Mouse (Mus musculus): ENCODE results near the gene Gtf2h1. TPM values are rescaled to one million over a fixed set of nuclear protein-coding genes. Genes with fewer than 3 reads are reported as not detected.
A peak's percentile ranks its signal among the peaks of the same experiment; 100 is the strongest.
"Not testable (repeated sequence)": the region's sequence is repeated elsewhere in the genome, so short reads cannot be mapped to it uniquely, and the experiment has no call there.

Gene Gtf2h1
- total RNA-seq, 1 experiment: 71.7 TPM

DNA sequence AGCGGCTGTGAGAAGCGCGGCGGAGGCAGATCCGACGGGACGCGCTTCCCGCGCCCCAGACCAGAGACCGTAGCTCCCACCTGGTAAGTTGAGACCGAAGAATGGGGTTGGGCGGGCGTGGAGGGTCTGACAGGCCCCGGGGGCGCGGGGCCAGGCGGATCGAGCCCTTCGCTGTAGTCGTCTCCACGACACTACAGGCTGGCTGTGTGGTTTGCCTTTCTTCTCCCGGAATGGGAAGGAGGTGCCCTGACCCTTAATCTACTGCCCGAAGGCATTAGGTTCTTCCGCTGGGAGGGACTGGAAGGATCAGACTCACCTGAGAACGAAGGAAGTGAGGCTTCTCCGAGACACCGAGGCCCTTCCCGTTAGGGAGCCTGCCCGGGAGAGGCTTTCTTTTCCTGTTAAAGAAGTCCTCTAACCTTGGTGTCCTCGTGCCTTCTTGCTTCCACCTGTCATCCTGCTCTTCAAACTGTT, 340 bp downstream of the Gtf2h1 start:
- no peaks in the 10 kb centered on the region for H3K9me3 ChIP-seq (ENCODE audit: control insufficient read depth, insufficient read depth, low read depth, low read length)
- in situ Hi-C loops (cut with MboI; ENCODE audit: low sequenced_read_pairs in 2 of 2, unreplicated experiment in 2 of 2): no loop called here
- TF ChIP-seq CHD2 (IDR thresholded peaks at IDR 0.05; ENCODE audit: low read depth, low read length): no peak
- TF ChIP-seq MAFK (IDR thresholded peaks at IDR 0.05; ENCODE audit: insufficient read depth, low read depth, low read length): no peak
- TF ChIP-seq HCFC1 (IDR thresholded peaks at IDR 0.05; ENCODE audit: borderline replicate concordance, insufficient read depth, low read length): peak; percentile 50; the same call in 1 of the 2 replicates
- TF ChIP-seq ZNF384 (IDR thresholded peaks at IDR 0.05; ENCODE audit: low read depth, low read length): no peak
- DNase-seq (ENCODE audit: low read depth, low spot score): no peak
- peak overlapping the region; percentile 75 to 94 for H3K4me3 ChIP-seq (ENCODE audit: insufficient read depth in 1 of 2, low read depth in 1 of 2, low read length in 2 of 2, poor library complexity in 1 of 2, severe bottlenecking in 1 of 2)
- peak overlapping the region; percentile 61 for H3K27ac ChIP-seq (ENCODE audit: insufficient read depth, low read depth, low read length, poor library complexity, severe bottlenecking)
- H3K36me3 ChIP-seq (ENCODE audit: control insufficient read depth, insufficient read depth, low read length, poor library complexity, severe bottlenecking): no peaks in the 10 kb centered on the region
- H3K9ac ChIP-seq (ENCODE audit: insufficient read depth, low read depth, low read length, poor library complexity, severe bottlenecking): peak overlapping the region; percentile 87
- peaks cover 0 to 3% of the 10 kb centered on the region in 2 experiments; a peak in 2 of 4 replicates for H3K4me1 ChIP-seq (ENCODE audit: control insufficient read depth in 2 of 2, insufficient read depth in 2 of 2, low read length in 2 of 2, poor library complexity in 1 of 2)

DNA sequence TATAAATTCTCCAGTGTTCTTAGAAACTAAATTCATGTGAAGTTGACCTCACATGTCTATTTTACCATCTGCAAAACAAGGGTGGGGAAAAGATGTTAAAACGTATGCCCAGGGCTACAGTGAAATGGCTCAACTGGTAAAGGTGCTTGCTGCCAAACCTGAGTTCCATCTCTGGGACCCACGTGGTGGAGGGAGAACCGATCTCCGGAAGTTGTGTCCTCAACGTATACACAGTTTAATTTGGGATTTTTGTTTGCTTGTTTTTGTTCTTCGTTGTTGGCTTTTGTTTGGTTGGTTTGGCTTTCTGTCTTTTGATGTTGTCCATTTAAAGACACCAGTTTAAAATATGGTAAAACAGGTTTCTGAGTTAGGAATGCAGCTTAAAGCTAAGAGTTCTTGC, 876 bp downstream of the Gtf2h1 start:
- no peak for DNase-seq (ENCODE audit: low read depth, low spot score)
- H3K9ac ChIP-seq (ENCODE audit: insufficient read depth, low read depth, low read length, poor library complexity, severe bottlenecking): peak overlapping the region; percentile 87
- H3K27ac ChIP-seq (ENCODE audit: insufficient read depth, low read depth, low read length, poor library complexity, severe bottlenecking): peak overlapping the region; percentile 49; the same call in 1 of the 2 replicates
- H3K4me1 ChIP-seq (ENCODE audit: control insufficient read depth in 2 of 2, insufficient read depth in 2 of 2, low read length in 2 of 2, poor library complexity in 1 of 2): peaks cover 0 to 3% of the 10 kb centered on the region in 2 experiments; a peak in 2 of 4 replicates
- peak overlapping the region; percentile 75 to 94 for H3K4me3 ChIP-seq (ENCODE audit: insufficient read depth in 1 of 2, low read depth in 1 of 2, low read length in 2 of 2, poor library complexity in 1 of 2, severe bottlenecking in 1 of 2)
- in situ Hi-C loops (cut with MboI; ENCODE audit: low sequenced_read_pairs in 2 of 2, unreplicated experiment in 2 of 2): no loop called here
- H3K9me3 ChIP-seq (ENCODE audit: control insufficient read depth, insufficient read depth, low read depth, low read length): no peaks in the 10 kb centered on the region
- no peak for TF ChIP-seq MAFK (IDR thresholded peaks at IDR 0.05; ENCODE audit: insufficient read depth, low read depth, low read length)
- no peak for TF ChIP-seq ZC3H11A (IDR thresholded peaks at IDR 0.05; ENCODE audit: borderline replicate concordance, low read depth, low read length)
- no peak for TF ChIP-seq HCFC1 (IDR thresholded peaks at IDR 0.05; ENCODE audit: borderline replicate concordance, insufficient read depth, low read length)
- no peak for TF ChIP-seq ZNF384 (IDR thresholded peaks at IDR 0.05; ENCODE audit: low read depth, low read length)
- no peak for TF ChIP-seq CHD2 (IDR thresholded peaks at IDR 0.05; ENCODE audit: low read depth, low read length)
- no peaks in the 10 kb centered on the region; the same call in 1 of the 2 replicates for H3K36me3 ChIP-seq (ENCODE audit: control insufficient read depth, insufficient read depth, low read length, poor library complexity, severe bottlenecking)

DNA sequence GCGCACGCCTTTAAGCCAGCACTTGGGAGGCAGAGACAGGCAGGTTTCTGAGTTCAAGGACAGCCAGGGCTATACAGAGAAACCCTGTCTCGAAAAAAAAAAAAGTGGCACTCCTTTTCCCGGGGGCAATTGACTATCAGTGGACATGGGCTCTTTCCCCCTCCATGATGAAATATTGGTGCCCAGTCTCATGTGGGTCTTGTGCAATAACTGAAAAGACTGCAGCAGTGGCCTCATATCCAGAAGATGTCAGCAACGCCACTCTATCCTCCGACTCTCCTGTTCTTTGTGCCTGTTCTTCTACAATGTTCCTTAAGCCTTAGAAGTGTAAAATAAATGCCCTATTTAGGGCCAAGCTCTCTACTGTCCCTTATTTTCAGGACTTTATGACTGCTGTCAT, 14.4 kb downstream of the Gtf2h1 start:
- Histone ChIP-seq H3K36me3 (ENCODE audit: control insufficient read depth, insufficient read depth, low read length, poor library complexity, severe bottlenecking) (peaks cover 21% of the 10 kb centered on the region), H3K27ac (ENCODE audit: insufficient read depth, low read depth, low read length, poor library complexity, severe bottlenecking) (no peak overlapping the region)

DNA sequence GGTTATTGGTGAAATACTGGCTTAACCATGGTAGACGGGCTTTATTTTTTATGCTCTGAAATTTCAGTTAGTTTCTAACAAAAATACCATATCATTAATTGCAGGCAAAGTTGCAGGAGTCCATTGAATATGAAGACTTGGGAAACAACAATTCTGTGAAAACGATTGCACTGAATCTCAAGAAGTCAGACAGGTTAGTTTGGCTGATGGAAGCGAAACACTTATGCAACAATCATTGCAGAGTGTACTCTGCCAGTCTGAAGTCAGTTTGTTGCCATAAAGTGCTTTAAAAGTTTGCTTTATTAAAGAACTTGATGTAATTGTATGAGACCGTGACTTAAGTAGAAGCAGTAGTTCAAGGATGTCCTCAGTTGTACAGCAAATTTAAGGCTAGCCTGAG, 18.1 kb downstream of the Gtf2h1 start:
- TF ChIP-seq ZC3H11A (IDR thresholded peaks at IDR 0.05; ENCODE audit: borderline replicate concordance, low read depth, low read length): no peak
- TF ChIP-seq MAFK (IDR thresholded peaks at IDR 0.05; ENCODE audit: insufficient read depth, low read depth, low read length): no peak
- TF ChIP-seq HCFC1 (IDR thresholded peaks at IDR 0.05; ENCODE audit: borderline replicate concordance, insufficient read depth, low read length): no peak
- no peak for TF ChIP-seq CHD2 (IDR thresholded peaks at IDR 0.05; ENCODE audit: low read depth, low read length)
- no peak for TF ChIP-seq ZNF384 (IDR thresholded peaks at IDR 0.05; ENCODE audit: low read depth, low read length)
- Histone ChIP-seq H3K36me3 (ENCODE audit: control insufficient read depth, insufficient read depth, low read length, poor library complexity, severe bottlenecking) (peaks cover 28% of the 10 kb centered on the region), H3K27ac (ENCODE audit: insufficient read depth, low read depth, low read length, poor library complexity, severe bottlenecking) (no peak overlapping the region), H3K4me1 (ENCODE audit: control insufficient read depth in 2 of 2, insufficient read depth in 2 of 2, low read length in 2 of 2, poor library complexity in 1 of 2) (no peaks in the 10 kb centered on the region), H3K9me3 (ENCODE audit: control insufficient read depth, insufficient read depth, low read depth, low read length) (no peaks in the 10 kb centered on the region), H3K9ac (ENCODE audit: insufficient read depth, low read depth, low read length, poor library complexity, severe bottlenecking) (no peak overlapping the region), H3K4me3 (ENCODE audit: insufficient read depth in 1 of 2, low read depth in 1 of 2, low read length in 2 of 2, poor library complexity in 1 of 2, severe bottlenecking in 1 of 2) (no peak overlapping the region)
- in situ Hi-C loops (cut with MboI; ENCODE audit: low sequenced_read_pairs in 2 of 2, unreplicated experiment in 2 of 2): no loop called here
- no peak for DNase-seq (ENCODE audit: low read depth, low spot score)

More for the DNA sequence above, 14.4 kb downstream of the Gtf2h1 start:
- H3K4me1 ChIP-seq (ENCODE audit: control insufficient read depth in 2 of 2, insufficient read depth in 2 of 2, low read length in 2 of 2, poor library complexity in 1 of 2): no peaks in the 10 kb centered on the region
- H3K9ac ChIP-seq (ENCODE audit: insufficient read depth, low read depth, low read length, poor library complexity, severe bottlenecking): no peak overlapping the region
- H3K4me3 ChIP-seq (ENCODE audit: insufficient read depth in 1 of 2, low read depth in 1 of 2, low read length in 2 of 2, poor library complexity in 1 of 2, severe bottlenecking in 1 of 2): no peak overlapping the region
- no peak for TF ChIP-seq CHD2 (IDR thresholded peaks at IDR 0.05; ENCODE audit: low read depth, low read length)
- TF ChIP-seq ZNF384 (IDR thresholded peaks at IDR 0.05; ENCODE audit: low read depth, low read length): no peak
- no peak for TF ChIP-seq ZC3H11A (IDR thresholded peaks at IDR 0.05; ENCODE audit: borderline replicate concordance, low read depth, low read length)
- TF ChIP-seq MAFK (IDR thresholded peaks at IDR 0.05; ENCODE audit: insufficient read depth, low read depth, low read length): no peak
- TF ChIP-seq HCFC1 (IDR thresholded peaks at IDR 0.05; ENCODE audit: borderline replicate concordance, insufficient read depth, low read length): no peak
- no peaks in the 10 kb centered on the region for H3K9me3 ChIP-seq (ENCODE audit: control insufficient read depth, insufficient read depth, low read depth, low read length)
- no peak for DNase-seq (ENCODE audit: low read depth, low spot score)
- in situ Hi-C loops (cut with MboI; ENCODE audit: low sequenced_read_pairs in 2 of 2, unreplicated experiment in 2 of 2): no loop called here

DNA sequence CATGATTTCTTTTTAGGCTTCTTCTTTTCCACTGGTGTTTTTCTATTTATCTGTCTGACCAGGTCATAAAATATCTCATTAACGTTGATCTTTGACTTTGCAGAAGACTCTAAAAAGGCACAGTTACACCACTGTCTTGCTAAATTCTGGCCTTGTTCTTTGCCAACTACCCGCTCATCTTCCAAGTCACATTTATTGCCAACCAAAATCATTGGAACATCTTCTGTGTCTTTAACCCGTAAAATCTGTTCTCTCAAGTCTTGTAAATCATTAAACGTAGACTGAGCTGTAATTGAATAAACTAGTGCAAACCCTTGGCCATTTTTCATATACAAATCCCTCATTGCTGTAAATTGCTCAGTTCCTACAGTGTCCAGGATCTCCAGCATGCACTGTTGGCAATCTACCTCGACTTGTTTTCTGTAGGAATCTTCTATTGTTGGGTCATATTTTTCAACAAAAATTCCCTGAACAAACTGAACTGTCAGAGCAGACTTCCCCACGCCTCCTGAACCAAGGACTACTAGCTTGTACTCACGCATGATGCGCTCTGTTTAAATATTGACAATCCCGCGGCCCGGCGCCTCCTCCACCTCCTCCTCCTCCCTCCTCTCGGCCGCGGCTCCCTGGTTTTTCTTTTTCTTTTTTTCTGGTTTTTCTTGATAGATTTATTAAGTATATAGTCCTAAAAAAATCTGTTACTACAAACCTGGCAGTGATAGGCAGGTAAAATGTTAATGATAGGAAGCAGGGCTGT, 25.2 kb downstream of the Gtf2h1 start:
- H3K9me3 ChIP-seq (ENCODE audit: control insufficient read depth, insufficient read depth, low read depth, low read length); in situ Hi-C loops (cut with MboI; ENCODE audit: low sequenced_read_pairs in 2 of 2, unreplicated experiment in 2 of 2); H3K4me1 ChIP-seq (ENCODE audit: control insufficient read depth in 2 of 2, insufficient read depth in 2 of 2, low read length in 2 of 2, poor library complexity in 1 of 2); H3K9ac ChIP-seq (ENCODE audit: insufficient read depth, low read depth, low read length, poor library complexity, severe bottlenecking); H3K4me3 ChIP-seq (ENCODE audit: insufficient read depth in 1 of 2, low read depth in 1 of 2, low read length in 2 of 2, poor library complexity in 1 of 2, severe bottlenecking in 1 of 2); DNase-seq (ENCODE audit: low read depth, low spot score); H3K27ac ChIP-seq (ENCODE audit: insufficient read depth, low read depth, low read length, poor library complexity, severe bottlenecking): not testable (repeated sequence)
- peaks cover 31% of the 10 kb centered on the region for H3K36me3 ChIP-seq (ENCODE audit: control insufficient read depth, insufficient read depth, low read length, poor library complexity, severe bottlenecking)
